Mouse (Mus musculus): ENCODE measurements around the gene Cmss1. TPM values are rescaled to one million over a fixed set of nuclear protein-coding genes. Genes with fewer than 3 reads are reported as not detected.

The Cmss1 gene
- polyA plus RNA-seq, 1 experiment from 2014 or later, result 51.4 TPM

- Histone ChIP-seq H3K9ac (replicated peaks; ENCODE audit: low read length) (no peak overlapping the region), H3K9me3 (ENCODE audit: low read length) (no peaks in the 10 kb centered on the region), H3K4me2 (replicated peaks; ENCODE audit: low read depth, low read length) (no peak overlapping the region), H3K27me3 (ENCODE audit: insufficient read depth, low read length) (no peaks in the 10 kb centered on the region), H3K36me3 (ENCODE audit: insufficient read depth, low read length) (no peaks in the 10 kb centered on the region), H3K4me1 (ENCODE audit: insufficient read depth, low read length) (peaks cover 13% of the 10 kb centered on the region; the same call in 1 of the 2 replicates), H3K27ac (ENCODE audit: low read length) (peak overlapping the region; percentile 62), H3K4me3 (ENCODE audit: low read length) (no peak overlapping the region)
- 85% methylated on average over 2 of the region's 2 CpGs for WGBS
- ATAC-seq (ENCODE audit: low FRiP score, low TSS enrichment), result no peak
These were observed 276.6 kb downstream of the Cmss1 start for GRCm38 (mm10) chr16:57330111-57330510.

- H3K4me2 ChIP-seq (replicated peaks; ENCODE audit: low read depth, low read length), result no peak overlapping the region
- no peak overlapping the region for H3K4me3 ChIP-seq (ENCODE audit: low read length)
- peak; percentile 32; the same call in 1 of the 2 replicates for ATAC-seq (ENCODE audit: low FRiP score, low TSS enrichment)
- H3K27me3 ChIP-seq (ENCODE audit: insufficient read depth, low read length), result no peaks in the 10 kb centered on the region
- H3K9me3 ChIP-seq (ENCODE audit: low read length), result no peaks in the 10 kb centered on the region
- H3K27ac ChIP-seq (ENCODE audit: low read length), result peak overlapping the region; percentile 62
- H3K4me1 ChIP-seq (ENCODE audit: insufficient read depth, low read length), result peaks cover 13% of the 10 kb centered on the region; the same call in 1 of the 2 replicates
- H3K9ac ChIP-seq (replicated peaks; ENCODE audit: low read length), result no peak overlapping the region
- H3K36me3 ChIP-seq (ENCODE audit: insufficient read depth, low read length), result no peaks in the 10 kb centered on the region
- whole genome bisulfite sequencing, result 37% methylated on average over 8 of the region's 8 CpGs
These were observed 277.6 kb downstream of the Cmss1 start for GRCm38 (mm10) chr16:57329028-57329427.

- Histone ChIP-seq H3K4me1 (ENCODE audit: insufficient read depth, low read length) (peaks cover 13% of the 10 kb centered on the region; the same call in 1 of the 2 replicates), H3K4me2 (replicated peaks; ENCODE audit: low read depth, low read length) (no peak overlapping the region), H3K36me3 (ENCODE audit: insufficient read depth, low read length) (no peaks in the 10 kb centered on the region), H3K4me3 (ENCODE audit: low read length) (no peak overlapping the region), H3K27me3 (ENCODE audit: insufficient read depth, low read length) (no peaks in the 10 kb centered on the region), H3K27ac (ENCODE audit: low read length) (0 out of 2 replicates have a peak overlapping the region, but pooled peaks have one; percentile 6), H3K9ac (replicated peaks; ENCODE audit: low read length) (no peak overlapping the region), H3K9me3 (ENCODE audit: low read length) (no peaks in the 10 kb centered on the region)
- WGBS, result 55% methylated on average over 7 of the region's 7 CpGs
- ATAC-seq (ENCODE audit: low FRiP score, low TSS enrichment), result no peak
These were observed 279.7 kb downstream of the Cmss1 start for GRCm38 (mm10) chr16:57326996-57327395.

- Histone ChIP-seq H3K4me3 (ENCODE audit: low read length) (no peak overlapping the region), H3K36me3 (ENCODE audit: insufficient read depth, low read length) (no peaks in the 10 kb centered on the region), H3K9ac (replicated peaks; ENCODE audit: low read length) (no peak overlapping the region), H3K4me2 (replicated peaks; ENCODE audit: low read depth, low read length) (no peak overlapping the region), H3K9me3 (ENCODE audit: low read length) (peaks cover 7% of the 10 kb centered on the region), H3K4me1 (ENCODE audit: insufficient read depth, low read length) (peaks cover 25% of the 10 kb centered on the region), H3K27me3 (ENCODE audit: insufficient read depth, low read length) (no peaks in the 10 kb centered on the region), H3K27ac (ENCODE audit: low read length) (peak overlapping the region; percentile 72)
- ATAC-seq (ENCODE audit: low FRiP score, low TSS enrichment), result peak; percentile 40; the same call in 1 of the 2 replicates
- 65% methylated on average over 7 of the region's 7 CpGs for WGBS
These were observed 287.2 kb downstream of the Cmss1 start for GRCm38 (mm10) chr16:57319284-57320124.

GRCm38 (mm10) chr16:57318637-57319125 is 288.0 kb downstream of the Cmss1 start:
- Histone ChIP-seq H3K9me3 (ENCODE audit: low read length) (peaks cover 7% of the 10 kb centered on the region), H3K36me3 (ENCODE audit: insufficient read depth, low read length) (no peaks in the 10 kb centered on the region), H3K4me2 (replicated peaks; ENCODE audit: low read depth, low read length) (no peak overlapping the region), H3K4me3 (ENCODE audit: low read length) (no peak overlapping the region), H3K9ac (replicated peaks; ENCODE audit: low read length) (no peak overlapping the region), H3K27me3 (ENCODE audit: insufficient read depth, low read length) (no peaks in the 10 kb centered on the region), H3K27ac (ENCODE audit: low read length) (peak overlapping the region; percentile 84), H3K4me1 (ENCODE audit: insufficient read depth, low read length) (peaks cover 25% of the 10 kb centered on the region)
- WGBS, result 45% methylated on average over 8 of the region's 8 CpGs
- ATAC-seq (ENCODE audit: low FRiP score, low TSS enrichment), result no peak

GRCm38 (mm10) chr16:57317882-57318636 is 288.6 kb downstream of the Cmss1 start:
- no peaks in the 10 kb centered on the region for H3K36me3 ChIP-seq (ENCODE audit: insufficient read depth, low read length)
- H3K4me2 ChIP-seq (replicated peaks; ENCODE audit: low read depth, low read length), result no peak overlapping the region
- H3K4me1 ChIP-seq (ENCODE audit: insufficient read depth, low read length), result peaks cover 25% of the 10 kb centered on the region
- ATAC-seq (ENCODE audit: low FRiP score, low TSS enrichment), result no peak
- H3K27ac ChIP-seq (ENCODE audit: low read length), result peak overlapping the region; percentile 64
- H3K9ac ChIP-seq (replicated peaks; ENCODE audit: low read length), result no peak overlapping the region
- H3K4me3 ChIP-seq (ENCODE audit: low read length), result no peak overlapping the region
- H3K9me3 ChIP-seq (ENCODE audit: low read length), result peaks cover 7% of the 10 kb centered on the region
- no peaks in the 10 kb centered on the region for H3K27me3 ChIP-seq (ENCODE audit: insufficient read depth, low read length)
- WGBS, result 40% methylated on average over 13 of the region's 13 CpGs

GRCm38 (mm10) chr16:57317127-57317526 is 289.5 kb downstream of the Cmss1 start:
- no peak overlapping the region for H3K9ac ChIP-seq (replicated peaks; ENCODE audit: low read length)
- 0 out of 2 replicates have a peak overlapping the region, but pooled peaks have one; percentile 64 for H3K27ac ChIP-seq (ENCODE audit: low read length)
- WGBS, result 70% methylated on average over 4 of the region's 4 CpGs
- peaks cover 7% of the 10 kb centered on the region for H3K9me3 ChIP-seq (ENCODE audit: low read length)
- H3K36me3 ChIP-seq (ENCODE audit: insufficient read depth, low read length), result no peaks in the 10 kb centered on the region
- H3K4me1 ChIP-seq (ENCODE audit: insufficient read depth, low read length), result peaks cover 25% of the 10 kb centered on the region
- no peak for ATAC-seq (ENCODE audit: low FRiP score, low TSS enrichment)
- no peak overlapping the region for H3K4me3 ChIP-seq (ENCODE audit: low read length)
- no peaks in the 10 kb centered on the region for H3K27me3 ChIP-seq (ENCODE audit: insufficient read depth, low read length)
- H3K4me2 ChIP-seq (replicated peaks; ENCODE audit: low read depth, low read length), result no peak overlapping the region

GRCm38 (mm10) chr16:57315026-57315425 is 291.6 kb downstream of the Cmss1 start:
- H3K9me3 ChIP-seq (ENCODE audit: low read length), result no peaks in the 10 kb centered on the region
- WGBS, result 88% methylated on average over 9 of the region's 9 CpGs
- no peaks in the 10 kb centered on the region for H3K36me3 ChIP-seq (ENCODE audit: insufficient read depth, low read length)
- H3K27me3 ChIP-seq (ENCODE audit: insufficient read depth, low read length), result no peaks in the 10 kb centered on the region
- H3K9ac ChIP-seq (replicated peaks; ENCODE audit: low read length), result no peak overlapping the region
- peaks cover 25% of the 10 kb centered on the region for H3K4me1 ChIP-seq (ENCODE audit: insufficient read depth, low read length)
- ATAC-seq (ENCODE audit: low FRiP score, low TSS enrichment), result no peak
- H3K4me3 ChIP-seq (ENCODE audit: low read length), result no peak overlapping the region
- 0 out of 2 replicates have a peak overlapping the region, but pooled peaks have one; percentile 24 for H3K27ac ChIP-seq (ENCODE audit: low read length)
- H3K4me2 ChIP-seq (replicated peaks; ENCODE audit: low read depth, low read length), result no peak overlapping the region

- H3K9me3 ChIP-seq (ENCODE audit: low read length), result no peaks in the 10 kb centered on the region
- no peak overlapping the region for H3K4me2 ChIP-seq (replicated peaks; ENCODE audit: low read depth, low read length)
- ATAC-seq (ENCODE audit: low FRiP score, low TSS enrichment), result no peak
- 88% methylated on average over 3 of the region's 3 CpGs for WGBS
- H3K27me3 ChIP-seq (ENCODE audit: insufficient read depth, low read length), result no peaks in the 10 kb centered on the region
- H3K4me1 ChIP-seq (ENCODE audit: insufficient read depth, low read length), result peaks cover 25% of the 10 kb centered on the region
- no peak overlapping the region for H3K27ac ChIP-seq (ENCODE audit: low read length)
- no peak overlapping the region for H3K4me3 ChIP-seq (ENCODE audit: low read length)
- H3K9ac ChIP-seq (replicated peaks; ENCODE audit: low read length), result no peak overlapping the region
- H3K36me3 ChIP-seq (ENCODE audit: insufficient read depth, low read length), result no peaks in the 10 kb centered on the region
These were observed 292.4 kb downstream of the Cmss1 start for GRCm38 (mm10) chr16:57314236-57314635.
